Mouse (Mus musculus) forebrain, postnatal 0 days (tissue): ENCODE data around the gene Trpc1. TPM values are rescaled to one million over a fixed set of nuclear protein-coding genes. Genes with fewer than 3 reads are reported as not detected.

ENCODE experiments used
- ATAC-seq: fragments of 200-750 bp; cut with Nextera tagmentation; 2 replicates; pipeline ENCODE4 v1.8.0; 2017; ENCODE audit warnings: mild to moderate bottlenecking, moderate library complexity
- DNase-seq: peaks from one replicate; pipeline ENCODE4 v3.0.0-alpha.2; 2015
- H3K27ac ChIP-seq: fragments of 300-500 bp; sonication (generic); 2 replicates; pipeline ENCODE4 v1.5.1; 2014; ENCODE audit warnings: low read depth, mild to moderate bottlenecking, antibody characterized with exemption, low read length, moderate library complexity, mixed read lengths
- H3K27me3 ChIP-seq: fragments of 300-500 bp; sonication (generic); 2 replicates; pipeline ENCODE4 v1.6.1; 2014; ENCODE audit warnings: mild to moderate bottlenecking, low read length, mixed read lengths; ENCODE audit not compliant: insufficient read depth
- H3K36me3 ChIP-seq: fragments of 300-500 bp; sonication (generic); 2 replicates; pipeline ENCODE4 v1.6.1; 2014; ENCODE audit warnings: mild to moderate bottlenecking, moderate library complexity; ENCODE audit not compliant: insufficient read depth
- H3K4me1 ChIP-seq: fragments of 300-500 bp; sonication (generic); 2 replicates; pipeline ENCODE4 v1.6.1; 2014; ENCODE audit warnings: antibody characterized with exemption; ENCODE audit not compliant: insufficient read depth
- H3K4me2 ChIP-seq: fragments of 300-500 bp; sonication (generic); 2 replicates; pipeline ENCODE4 v1.6.1; 2014; ENCODE audit warnings: low read depth, mild to moderate bottlenecking, moderate library complexity
- H3K4me3 ChIP-seq: fragments of 300-500 bp; sonication (generic); 2 replicates; pipeline ENCODE4 v1.5.1; 2014; ENCODE audit warnings: low read depth, low read length, mixed read lengths
- H3K9ac ChIP-seq: fragments of 300-500 bp; sonication (generic); 2 replicates; pipeline ENCODE4 v1.6.1; 2014; ENCODE audit warnings: mild to moderate bottlenecking
- H3K9me3 ChIP-seq: fragments of 300-500 bp; sonication (generic); 2 replicates; pipeline ENCODE4 v1.6.1; 2016; ENCODE audit warnings: low read length
- CTCF ChIP-seq: sonication (generic); IDR thresholded peaks from 2 replicates; pipeline ENCODE4 v1.5.1; 2016; ENCODE audit warnings: antibody characterized with exemption, control low read depth, low read depth
- WGBS: fragments of 180-500 bp; shearing (Covaris S2); extraction: QIAGEN DNeasy Blood & Tissue Kit; methylation state at CpG from one replicate; pipeline ENCODE4 v1.1.7; 2014; 5-methylcytosine and 5-hydroxymethylcytosine counted together
- polyA plus RNA-seq: library from polyadenylated mRNA; unstranded; fragments of >200 nt; fragmentation: Nextera tagmentation; extraction: Ambion mirVana; gene quantifications from 2 replicates; pipeline ENCODE4 v1.2.1, GENCODE M21; 2015
- total RNA-seq: library from RNA; depleted of rRNA; stranded (reverse); fragments of >200 nt; gene quantifications from 2 replicates; pipeline ENCODE4 v1.2.3, GENCODE M21; 2014

The Trpc1 gene
- total and polyA plus RNA-seq, 2 experiments from 2014 or later: 7.3 to 27.6 TPM

DNA sequence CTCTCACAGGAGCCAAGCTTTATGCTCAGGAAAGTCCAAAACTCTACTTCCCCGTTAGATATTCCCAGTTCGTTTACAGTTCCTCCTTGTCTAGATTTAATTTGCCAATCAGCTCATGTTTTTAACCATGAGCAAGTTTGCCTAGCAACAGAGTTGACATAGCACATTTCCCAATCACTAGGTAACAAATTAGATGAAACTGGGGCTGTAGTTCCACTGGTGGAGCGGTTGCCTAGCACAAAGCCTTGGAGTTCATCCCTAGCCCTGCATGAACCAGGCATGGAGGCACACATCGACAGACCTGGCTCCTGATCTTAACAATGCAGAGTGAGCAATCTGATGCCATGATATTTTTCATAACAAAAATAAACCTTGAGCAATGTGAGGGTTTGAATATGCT, 50.9 kb downstream of the Trpc1 start:
- Histone ChIP-seq H3K4me2 (no peak overlapping the region), H3K4me3 (no peak overlapping the region), H3K27ac (no peak overlapping the region), H3K4me1 (no peaks in the 10 kb centered on the region), H3K9ac (no peak overlapping the region), H3K9me3 (no peaks in the 10 kb centered on the region), H3K36me3 (no peaks in the 10 kb centered on the region), H3K27me3 (no peaks in the 10 kb centered on the region)
- peak; percentile 84 for ATAC-seq
- no peak for TF ChIP-seq CTCF
- peak; percentile 14 for DNase-seq
- WGBS: 39% methylated on average over 4 of the region's 4 CpGs

- H3K36me3 ChIP-seq: no peaks in the 10 kb centered on the region
- no peaks in the 10 kb centered on the region for H3K27me3 ChIP-seq
- no peak overlapping the region for H3K4me3 ChIP-seq
- H3K4me2 ChIP-seq: no peak overlapping the region
- H3K9ac ChIP-seq: no peak overlapping the region
- ATAC-seq (no peak), DNase-seq (peak; percentile 48)
- 61% methylated on average over 2 of the region's 2 CpGs for WGBS
- no peaks in the 10 kb centered on the region for H3K4me1 ChIP-seq
- peak; percentile 64 for TF ChIP-seq CTCF
- H3K27ac ChIP-seq: no peak overlapping the region
- H3K9me3 ChIP-seq: no peaks in the 10 kb centered on the region
Measured at GRCm38 (mm10) chr9:95697808-95698207, 52.4 kb downstream of the Trpc1 start.

DNA sequence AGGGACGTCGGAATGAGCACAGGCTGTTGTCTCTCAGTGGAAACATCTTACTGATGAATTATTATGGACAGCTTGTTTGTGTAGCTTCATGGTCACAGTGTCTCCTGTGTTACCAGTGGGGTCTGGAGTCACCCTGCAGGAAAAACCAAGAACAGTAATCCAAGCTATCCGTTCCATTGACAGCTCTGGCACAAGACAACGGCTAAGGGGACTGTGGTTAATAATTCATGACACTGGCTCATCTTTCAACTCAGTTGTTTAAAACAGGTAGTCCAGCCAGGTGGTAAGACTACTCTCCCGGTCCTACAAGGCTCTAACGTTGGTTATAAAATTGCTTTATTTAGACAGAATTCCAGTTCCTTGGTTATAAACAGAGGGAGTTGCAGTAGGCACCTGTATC, 53.6 kb downstream of the Trpc1 start:
- Histone ChIP-seq H3K36me3 (no peaks in the 10 kb centered on the region), H3K27ac (no peak overlapping the region), H3K9ac (no peak overlapping the region), H3K4me2 (no peak overlapping the region), H3K4me1 (no peaks in the 10 kb centered on the region), H3K4me3 (no peak overlapping the region), H3K9me3 (no peaks in the 10 kb centered on the region), H3K27me3 (no peaks in the 10 kb centered on the region)
- DNase-seq (no peak), ATAC-seq (no peak)
- TF ChIP-seq CTCF: no peak
- 82% methylated on average over 6 of the region's 6 CpGs for WGBS

DNA sequence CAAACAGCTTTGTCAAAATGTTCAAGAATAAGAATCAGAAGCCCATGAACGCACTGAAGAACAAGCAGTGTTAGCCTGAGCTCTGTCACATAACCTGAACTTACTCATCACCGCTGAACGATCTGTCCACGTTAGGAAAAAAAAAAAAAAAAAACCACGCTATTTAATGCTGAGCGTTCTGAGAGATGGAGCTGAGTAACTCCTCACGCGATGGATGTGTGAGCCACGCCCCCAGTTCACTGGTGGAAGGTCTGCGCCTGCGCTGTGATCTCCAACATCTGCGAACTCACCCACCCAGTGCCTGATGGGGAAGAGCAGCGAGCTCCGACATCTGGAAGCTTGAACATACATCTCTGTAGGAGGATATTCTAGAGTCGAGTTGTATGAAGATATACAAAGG, 55.2 kb downstream of the Trpc1 start:
- Histone ChIP-seq H3K9me3 (no peaks in the 10 kb centered on the region), H3K4me2 (no peak overlapping the region), H3K27me3 (no peaks in the 10 kb centered on the region), H3K4me3 (no peak overlapping the region), H3K27ac (no peak overlapping the region), H3K4me1 (no peaks in the 10 kb centered on the region), H3K9ac (no peak overlapping the region), H3K36me3 (no peaks in the 10 kb centered on the region)
- WGBS: 93% methylated on average over 15 of the region's 15 CpGs
- ATAC-seq (no peak), DNase-seq (no peak)
- TF ChIP-seq CTCF: no peak

DNA sequence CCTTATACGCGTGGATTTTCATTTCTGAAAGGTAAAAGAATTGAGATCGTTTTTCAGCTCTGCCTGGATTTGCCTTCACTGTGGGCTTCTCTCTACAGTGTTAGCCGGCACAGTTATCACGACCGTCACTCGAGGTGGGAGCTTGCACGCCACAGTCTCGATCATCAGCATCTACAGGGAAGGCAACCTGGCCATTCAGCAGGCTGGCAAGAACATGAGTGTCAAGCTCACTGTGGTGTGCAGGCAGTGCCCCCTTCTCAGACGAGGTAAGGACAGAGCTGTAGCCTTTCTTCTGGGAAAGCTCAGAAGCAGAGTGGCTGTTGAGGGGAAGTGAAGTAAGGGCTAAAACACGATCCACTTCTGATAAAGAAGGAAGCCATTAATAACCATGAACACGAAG, 55.6 kb downstream of the Trpc1 start:
- no peak overlapping the region for H3K27ac ChIP-seq
- no peak overlapping the region for H3K4me2 ChIP-seq
- no peaks in the 10 kb centered on the region for H3K27me3 ChIP-seq
- H3K9ac ChIP-seq: no peak overlapping the region
- DNase-seq (no peak), ATAC-seq (no peak)
- H3K4me1 ChIP-seq: no peaks in the 10 kb centered on the region
- H3K9me3 ChIP-seq: no peaks in the 10 kb centered on the region
- H3K36me3 ChIP-seq: no peaks in the 10 kb centered on the region
- no peak for TF ChIP-seq CTCF
- no peak overlapping the region for H3K4me3 ChIP-seq
- WGBS: 87% methylated on average over 12 of the region's 12 CpGs

GRCm38 (mm10) chr9:95693528-95694100, 56.6 kb downstream of the Trpc1 start:
- WGBS: 85% methylated on average over 11 of the region's 11 CpGs
- no peak overlapping the region for H3K4me2 ChIP-seq
- no peaks in the 10 kb centered on the region for H3K4me1 ChIP-seq
- no peaks in the 10 kb centered on the region for H3K27me3 ChIP-seq
- H3K27ac ChIP-seq: no peak overlapping the region
- no peaks in the 10 kb centered on the region for H3K9me3 ChIP-seq
- no peak for TF ChIP-seq CTCF
- H3K4me3 ChIP-seq: no peak overlapping the region
- no peak overlapping the region for H3K9ac ChIP-seq
- no peak for DNase-seq
- H3K36me3 ChIP-seq: no peaks in the 10 kb centered on the region
- ATAC-seq: no peak

DNA sequence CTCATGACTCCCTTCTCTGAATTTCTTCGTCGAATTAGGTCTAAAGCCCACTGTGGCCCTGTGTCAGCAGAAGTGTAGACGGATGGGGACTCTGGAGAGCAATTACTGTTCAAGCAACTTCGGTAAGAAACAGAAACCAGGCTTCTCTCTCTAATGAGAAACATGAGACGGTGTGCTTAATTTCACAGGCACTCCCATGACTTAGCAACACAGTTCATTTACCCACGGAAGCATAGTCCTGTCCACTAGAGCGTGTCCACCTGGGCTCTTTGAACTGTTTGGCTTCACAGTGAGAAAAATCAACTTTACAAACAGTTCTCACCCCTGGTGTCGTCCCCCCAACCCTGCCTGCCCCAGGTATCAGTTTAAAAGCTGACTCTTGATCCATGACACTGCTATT, 57.4 kb downstream of the Trpc1 start:
- Histone ChIP-seq H3K4me2 (no peak overlapping the region), H3K36me3 (no peaks in the 10 kb centered on the region), H3K27ac (no peak overlapping the region), H3K4me1 (no peaks in the 10 kb centered on the region), H3K9me3 (no peaks in the 10 kb centered on the region), H3K4me3 (no peak overlapping the region), H3K27me3 (no peaks in the 10 kb centered on the region), H3K9ac (no peak overlapping the region)
- DNase-seq (no peak), ATAC-seq (no peak)
- no peak for TF ChIP-seq CTCF
- 70% methylated on average over 8 of the region's 8 CpGs for WGBS
